Mouse (Mus musculus): ENCODE results near the gene Apol7a. TPM values are rescaled to one million over a fixed set of nuclear protein-coding genes. Genes with fewer than 3 reads are reported as not detected.

Gene Apol7a
- polyA plus RNA-seq, 1 experiment from 2014 or later, result 1.8 TPM

DNA sequence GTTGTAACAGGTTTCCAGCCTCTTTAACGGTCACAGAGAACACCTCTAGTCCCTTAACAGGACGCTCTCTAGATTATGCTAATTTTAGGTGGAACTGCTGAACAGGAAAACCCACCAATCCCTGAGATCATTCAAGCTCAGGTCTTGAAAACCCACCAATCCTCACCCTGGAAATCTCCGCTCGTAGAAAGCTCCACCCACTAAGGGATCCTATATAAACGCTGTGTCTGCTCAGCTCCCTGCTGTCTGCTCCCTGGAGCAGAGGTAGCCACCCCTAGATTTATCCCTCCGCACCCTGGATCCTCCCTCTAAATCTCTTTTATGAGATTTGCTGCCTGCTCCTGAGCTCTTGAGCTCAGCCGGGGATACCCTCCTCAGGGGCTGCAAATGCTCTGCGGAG lies 28.3 kb downstream of the Apol7a start:
- no peak overlapping the region for H3K4me3 ChIP-seq (replicated peaks)
- 69% methylated on average over 8 of the region's 8 CpGs for WGBS (ENCODE audit: insufficient replicate concordance)

DNA sequence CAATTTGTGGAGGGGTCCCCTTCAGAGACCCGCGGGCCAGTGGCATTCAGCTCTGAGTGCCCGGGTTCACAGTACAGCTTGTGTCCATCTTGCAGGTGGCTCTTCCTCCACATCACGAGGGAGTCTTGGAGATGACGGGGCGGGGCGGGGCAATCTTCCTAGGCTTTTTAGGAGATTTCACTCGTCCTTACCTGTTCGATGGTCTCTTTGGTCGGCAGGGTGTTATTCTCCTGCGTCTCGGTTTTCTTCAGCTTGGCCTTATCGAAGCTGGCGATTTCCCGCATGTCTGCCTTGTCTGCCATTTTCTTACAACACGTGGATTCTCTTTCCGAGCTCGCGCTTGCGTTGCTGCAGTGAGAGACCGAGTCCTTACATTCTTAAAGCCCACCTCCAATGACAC lies 28.9 kb downstream of the Apol7a start:
- WGBS (ENCODE audit: insufficient replicate concordance), result 85% methylated on average over 21 of the region's 21 CpGs
- Histone ChIP-seq H3K4me2 (no peak overlapping the region), H3K9ac (no peak overlapping the region), H3K36me3 (replicated peaks) (no peaks in the 10 kb centered on the region), H3K27me3 (peaks cover 13% of the 10 kb centered on the region), H3K27ac (replicated peaks) (no peak overlapping the region), H3K9me3 (replicated peaks) (no peaks in the 10 kb centered on the region), H3K4me3 (replicated peaks) (no peak overlapping the region), H3K4me1 (replicated peaks) (peaks cover 12% of the 10 kb centered on the region)
- ATAC-seq (ENCODE audit: insufficient read depth), result no peak

More for the DNA sequence above, 28.3 kb downstream of the Apol7a start:
- Histone ChIP-seq H3K9me3 (replicated peaks) (no peaks in the 10 kb centered on the region), H3K4me2 (no peak overlapping the region), H3K36me3 (replicated peaks) (no peaks in the 10 kb centered on the region), H3K27ac (replicated peaks) (no peak overlapping the region), H3K9ac (no peak overlapping the region), H3K4me1 (replicated peaks) (peaks cover 12% of the 10 kb centered on the region), H3K27me3 (peaks cover 12% of the 10 kb centered on the region)
- no peak for ATAC-seq (ENCODE audit: insufficient read depth)

DNA sequence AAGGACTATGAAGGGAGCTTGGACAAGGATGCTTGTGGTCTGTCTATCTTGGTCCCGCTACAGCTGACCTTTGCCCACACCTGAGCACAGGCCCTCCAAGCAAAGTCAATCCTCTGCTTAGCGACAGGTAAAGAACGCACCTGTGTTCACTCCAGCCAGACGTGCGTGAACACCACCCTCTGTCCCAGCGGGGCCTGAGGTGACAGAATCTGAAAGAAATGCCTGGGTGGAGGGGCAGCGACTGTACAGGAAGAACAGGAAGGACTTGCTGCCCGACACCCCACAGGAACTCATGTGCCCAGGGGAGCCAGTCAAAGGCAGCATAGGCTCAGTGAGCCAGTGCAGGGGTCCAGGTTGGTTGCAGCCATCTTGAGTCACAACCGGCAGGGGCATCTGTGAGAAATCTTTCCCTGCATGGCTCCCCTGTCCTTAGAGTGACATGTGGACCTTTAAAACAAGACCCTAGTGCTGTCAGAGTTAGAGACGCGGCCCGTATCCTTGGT lies 30.0 kb downstream of the Apol7a start:
- WGBS (ENCODE audit: insufficient replicate concordance), result 70% methylated on average over 12 of the region's 12 CpGs
- Histone ChIP-seq H3K4me2 (no peak overlapping the region), H3K9me3 (replicated peaks) (no peaks in the 10 kb centered on the region), H3K9ac (no peak overlapping the region), H3K4me1 (replicated peaks) (peaks cover 12% of the 10 kb centered on the region), H3K27ac (replicated peaks) (no peak overlapping the region), H3K36me3 (replicated peaks) (no peaks in the 10 kb centered on the region), H3K27me3 (peaks cover 13% of the 10 kb centered on the region), H3K4me3 (replicated peaks) (no peak overlapping the region)
- ATAC-seq (ENCODE audit: insufficient read depth), result no peak

DNA sequence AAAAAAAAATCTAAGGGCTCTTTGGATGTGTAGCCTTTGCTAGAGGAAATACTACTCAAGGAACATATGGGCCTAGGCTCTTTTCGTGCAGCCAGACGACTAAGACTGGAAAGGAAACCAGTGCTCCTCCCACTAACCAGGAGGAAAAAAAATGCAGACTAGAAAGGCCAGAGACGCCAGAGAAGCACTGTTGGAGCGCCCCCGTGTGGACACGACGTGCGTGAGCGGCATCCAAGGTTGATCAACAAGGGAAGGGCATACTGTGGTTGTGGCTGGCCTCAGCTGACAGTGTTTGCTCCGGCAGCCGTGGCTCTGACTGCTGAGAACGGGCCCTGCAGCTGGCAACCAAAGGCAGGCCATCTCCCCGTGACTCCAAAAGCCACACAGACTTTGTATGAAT lies 30.8 kb downstream of the Apol7a start:
- Histone ChIP-seq H3K27me3 (peaks cover 13% of the 10 kb centered on the region), H3K27ac (replicated peaks) (no peak overlapping the region), H3K9ac (no peak overlapping the region), H3K36me3 (replicated peaks) (no peaks in the 10 kb centered on the region), H3K4me2 (peak overlapping the region; percentile 32; the same call in 1 of the 2 replicates), H3K9me3 (replicated peaks) (no peaks in the 10 kb centered on the region), H3K4me3 (replicated peaks) (no peak overlapping the region), H3K4me1 (replicated peaks) (peaks cover 12% of the 10 kb centered on the region)
- peak; percentile 53; the same call in 1 of the 2 replicates for ATAC-seq (ENCODE audit: insufficient read depth)
- WGBS (ENCODE audit: insufficient replicate concordance), result 0% methylated on average over 13 of the region's 13 CpGs

DNA sequence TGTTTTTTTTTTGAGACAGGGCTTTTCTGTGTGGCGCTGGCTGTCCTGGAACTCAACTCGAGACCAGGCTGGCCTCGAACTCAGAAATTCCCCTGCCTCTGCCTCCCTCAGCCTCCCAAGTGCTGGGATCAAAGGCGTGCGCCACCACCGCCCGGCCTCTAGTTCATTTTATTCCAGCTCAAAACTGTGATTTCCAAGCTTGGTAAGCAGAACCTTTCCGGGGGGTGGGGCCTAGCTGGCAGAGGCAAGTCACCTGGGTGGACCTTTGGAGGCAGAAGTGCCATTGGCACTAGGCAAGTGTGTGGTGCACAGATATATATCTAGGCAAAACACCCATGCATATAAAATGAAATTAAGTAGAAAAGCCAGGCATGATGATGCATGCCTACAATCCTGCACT lies 31.4 kb downstream of the Apol7a start:
- H3K27ac ChIP-seq (replicated peaks), result no peak overlapping the region
- ATAC-seq (ENCODE audit: insufficient read depth), result no peak
- peaks cover 13% of the 10 kb centered on the region for H3K27me3 ChIP-seq
- peaks cover 12% of the 10 kb centered on the region for H3K4me1 ChIP-seq (replicated peaks)
- no peaks in the 10 kb centered on the region for H3K9me3 ChIP-seq (replicated peaks)
- no peak overlapping the region for H3K4me3 ChIP-seq (replicated peaks)
- WGBS (ENCODE audit: insufficient replicate concordance), result 34% methylated on average over 8 of the region's 8 CpGs
- H3K36me3 ChIP-seq (replicated peaks), result no peaks in the 10 kb centered on the region
- H3K4me2 ChIP-seq, result no peak overlapping the region
- H3K9ac ChIP-seq, result no peak overlapping the region

DNA sequence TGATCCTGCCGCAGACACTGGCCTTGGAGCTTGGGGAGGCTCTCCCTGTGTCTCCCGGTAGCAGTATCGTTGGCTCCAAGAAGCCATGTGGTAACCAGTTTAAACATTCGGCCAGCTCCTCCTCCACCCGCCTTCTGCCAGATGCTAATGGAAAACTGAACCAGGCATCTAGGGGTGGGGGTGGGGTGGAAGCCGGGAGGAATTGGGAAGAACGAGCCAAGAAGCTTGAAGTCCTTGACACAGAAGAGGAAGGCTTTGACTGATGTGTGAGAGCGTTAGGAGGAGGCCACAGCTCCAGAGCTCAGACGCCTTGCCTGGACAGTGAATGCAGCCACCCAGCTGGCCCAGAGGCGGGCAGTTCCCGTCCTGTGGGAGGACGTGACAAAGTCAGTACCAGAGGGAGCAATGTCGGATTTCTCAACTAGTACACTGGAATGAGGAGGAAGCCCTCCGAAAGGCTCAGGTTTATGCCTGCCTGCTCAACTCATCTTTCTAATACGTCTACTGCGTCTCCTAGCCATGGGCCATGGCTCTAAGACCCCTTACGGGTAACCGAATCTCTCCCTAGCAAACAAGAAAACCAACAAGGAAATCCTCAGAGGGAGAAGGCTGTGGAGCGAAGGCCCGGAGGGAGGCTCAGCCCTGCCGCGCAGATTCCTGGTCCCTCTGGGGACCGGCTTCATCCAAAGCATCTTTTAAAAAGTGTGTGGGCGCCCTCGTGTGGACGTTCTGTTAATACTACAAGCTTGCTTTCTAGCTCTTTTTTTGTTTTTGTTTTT lies 32.0 kb downstream of the Apol7a start:
- Histone ChIP-seq H3K36me3 (replicated peaks) (no peaks in the 10 kb centered on the region), H3K27ac (replicated peaks) (no peak overlapping the region), H3K4me1 (replicated peaks) (peaks cover 12% of the 10 kb centered on the region), H3K9ac (no peak overlapping the region), H3K27me3 (peaks cover 13% of the 10 kb centered on the region), H3K4me3 (replicated peaks) (0 out of 2 replicates have a peak overlapping the region, but pooled peaks have one; percentile 12), H3K9me3 (replicated peaks) (no peaks in the 10 kb centered on the region), H3K4me2 (peak overlapping the region; percentile 48)
- ATAC-seq (ENCODE audit: insufficient read depth), result no peak
- 5% methylated on average over 26 of the region's 26 CpGs for WGBS (ENCODE audit: insufficient replicate concordance)

DNA sequence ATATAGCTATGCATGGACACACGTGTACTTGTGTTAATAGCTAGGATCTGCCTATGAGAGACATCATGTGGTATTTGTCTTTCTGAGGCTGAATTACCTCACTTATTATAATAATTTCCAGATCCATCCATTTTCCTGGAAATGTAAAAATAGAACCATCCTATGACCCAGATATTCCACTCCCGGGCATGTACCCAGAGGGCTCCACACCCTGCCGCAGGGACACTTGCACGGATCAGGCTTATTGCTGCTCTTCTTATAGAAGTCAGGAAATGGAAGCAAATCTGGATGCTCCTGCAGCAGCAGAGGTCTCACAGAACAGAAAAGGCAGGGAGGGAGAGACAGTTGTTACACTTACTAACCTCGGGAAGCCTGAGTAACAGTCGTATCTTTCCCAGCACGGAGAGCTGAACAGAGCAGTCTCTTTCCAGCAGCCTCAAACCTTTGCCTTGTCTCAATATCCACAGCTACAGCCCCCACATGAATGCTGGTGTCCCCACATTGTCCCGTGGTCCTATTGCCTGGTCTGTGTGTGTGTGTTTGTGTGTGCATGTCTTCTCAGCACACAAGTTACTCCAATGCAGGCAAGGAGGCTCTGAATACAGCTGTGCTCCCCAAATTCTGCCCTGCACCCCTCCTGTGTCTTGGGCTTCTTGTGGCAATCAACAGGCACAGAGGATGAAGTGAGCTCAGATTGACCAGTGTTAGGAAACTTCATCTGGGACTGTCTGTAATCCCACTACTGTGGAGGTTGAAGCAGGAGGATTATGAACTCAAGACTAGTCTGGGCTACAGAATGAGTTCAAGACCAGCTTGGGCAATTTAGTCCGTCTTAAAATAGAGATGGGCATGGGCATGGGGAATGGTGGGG lies 33.0 kb downstream of the Apol7a start:
- H3K27ac ChIP-seq (replicated peaks), result no peak overlapping the region
- peaks cover 12% of the 10 kb centered on the region for H3K4me1 ChIP-seq (replicated peaks)
- H3K36me3 ChIP-seq (replicated peaks), result no peaks in the 10 kb centered on the region
- 47% methylated on average over 9 of the region's 9 CpGs for WGBS (ENCODE audit: insufficient replicate concordance)
- H3K9ac ChIP-seq, result no peak overlapping the region
- peaks cover 13% of the 10 kb centered on the region for H3K27me3 ChIP-seq
- H3K4me2 ChIP-seq, result no peak overlapping the region
- H3K9me3 ChIP-seq (replicated peaks), result no peaks in the 10 kb centered on the region
- no peak for ATAC-seq (ENCODE audit: insufficient read depth)
- H3K4me3 ChIP-seq (replicated peaks), result no peak overlapping the region

DNA sequence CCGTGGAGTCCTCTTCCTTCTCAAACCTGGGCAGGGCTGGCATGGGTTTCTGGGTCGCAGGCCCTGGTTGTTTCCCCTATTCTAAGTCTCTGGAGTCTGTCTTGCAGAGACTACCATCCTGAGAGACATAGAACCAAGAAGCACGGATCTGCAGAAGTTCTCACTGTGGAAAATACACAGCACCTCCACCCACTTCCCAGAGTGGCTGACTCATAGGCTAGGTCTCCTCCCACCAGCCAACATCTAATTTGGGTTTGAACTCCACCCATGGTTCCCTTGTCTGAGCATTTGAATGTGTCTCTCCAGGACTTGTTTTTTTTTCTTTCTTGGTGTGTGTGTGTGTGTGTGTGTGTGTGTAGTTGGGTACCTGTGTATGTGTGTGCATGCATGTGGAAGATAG lies 34.9 kb downstream of the Apol7a start:
- no peak for ATAC-seq (ENCODE audit: insufficient read depth)
- Histone ChIP-seq H3K27me3 (peaks cover 21% of the 10 kb centered on the region), H3K27ac (replicated peaks) (no peak overlapping the region), H3K4me1 (replicated peaks) (peaks cover 13% of the 10 kb centered on the region), H3K9me3 (replicated peaks) (no peaks in the 10 kb centered on the region), H3K9ac (no peak overlapping the region), H3K4me3 (replicated peaks) (no peak overlapping the region), H3K36me3 (replicated peaks) (no peaks in the 10 kb centered on the region), H3K4me2 (no peak overlapping the region)
- 38% methylated on average over 3 of the region's 3 CpGs for WGBS (ENCODE audit: insufficient replicate concordance)

DNA sequence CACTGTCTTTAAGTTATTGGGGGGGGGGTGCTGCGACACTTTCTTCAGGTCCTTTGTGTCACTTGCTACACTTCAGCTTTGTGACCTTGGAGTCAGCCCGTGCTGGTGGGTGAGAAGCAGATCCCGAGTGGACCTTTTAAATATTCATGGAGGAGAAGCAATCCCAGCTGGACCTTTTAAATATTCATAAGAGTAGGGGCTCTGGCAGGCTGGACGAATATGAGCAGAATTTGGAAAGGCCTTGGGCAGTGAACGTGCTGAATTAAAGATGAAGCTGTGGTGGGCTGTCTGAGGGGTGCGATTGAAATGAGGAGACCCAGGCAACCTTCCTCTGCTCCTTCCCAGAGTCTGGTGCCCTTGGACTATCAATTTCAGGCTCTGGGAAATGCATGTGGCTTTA lies 35.3 kb downstream of the Apol7a start:
- Histone ChIP-seq H3K27me3 (peaks cover 26% of the 10 kb centered on the region), H3K27ac (replicated peaks) (no peak overlapping the region), H3K4me1 (replicated peaks) (peaks cover 16% of the 10 kb centered on the region), H3K36me3 (replicated peaks) (no peaks in the 10 kb centered on the region), H3K4me2 (no peak overlapping the region), H3K9ac (no peak overlapping the region), H3K4me3 (replicated peaks) (no peak overlapping the region), H3K9me3 (replicated peaks) (no peaks in the 10 kb centered on the region)
- WGBS (ENCODE audit: insufficient replicate concordance), result 47% methylated on average over 6 of the region's 6 CpGs
- ATAC-seq (ENCODE audit: insufficient read depth), result no peak

DNA sequence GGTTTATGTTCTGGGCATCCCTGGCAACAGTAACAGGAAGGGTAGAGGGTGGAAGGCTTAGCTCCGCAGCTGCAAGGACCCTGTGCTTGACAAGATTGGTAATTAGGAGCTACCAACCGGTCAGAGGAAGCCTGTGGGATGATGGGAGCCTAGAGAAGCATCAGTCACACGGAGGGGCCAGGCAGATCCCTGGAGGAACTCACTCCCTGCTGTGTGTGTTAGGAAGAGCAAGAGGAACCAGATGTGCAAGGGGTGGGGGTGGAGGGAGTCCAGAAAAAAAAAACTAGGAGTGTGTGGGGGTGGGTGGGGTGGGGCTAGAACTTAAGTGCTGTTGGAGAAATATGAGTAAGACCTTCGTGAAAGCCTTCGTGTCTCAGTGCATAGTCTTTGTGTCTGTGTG lies 36.0 kb downstream of the Apol7a start:
- no peaks in the 10 kb centered on the region for H3K36me3 ChIP-seq (replicated peaks)
- peaks cover 29% of the 10 kb centered on the region for H3K27me3 ChIP-seq
- H3K4me1 ChIP-seq (replicated peaks), result peaks cover 13% of the 10 kb centered on the region
- H3K4me2 ChIP-seq, result no peak overlapping the region
- no peak overlapping the region for H3K4me3 ChIP-seq (replicated peaks)
- 25% methylated on average over 5 of the region's 5 CpGs for WGBS (ENCODE audit: insufficient replicate concordance)
- no peak overlapping the region for H3K27ac ChIP-seq (replicated peaks)
- no peak overlapping the region for H3K9ac ChIP-seq
- no peak for ATAC-seq (ENCODE audit: insufficient read depth)
- H3K9me3 ChIP-seq (replicated peaks), result no peaks in the 10 kb centered on the region

DNA sequence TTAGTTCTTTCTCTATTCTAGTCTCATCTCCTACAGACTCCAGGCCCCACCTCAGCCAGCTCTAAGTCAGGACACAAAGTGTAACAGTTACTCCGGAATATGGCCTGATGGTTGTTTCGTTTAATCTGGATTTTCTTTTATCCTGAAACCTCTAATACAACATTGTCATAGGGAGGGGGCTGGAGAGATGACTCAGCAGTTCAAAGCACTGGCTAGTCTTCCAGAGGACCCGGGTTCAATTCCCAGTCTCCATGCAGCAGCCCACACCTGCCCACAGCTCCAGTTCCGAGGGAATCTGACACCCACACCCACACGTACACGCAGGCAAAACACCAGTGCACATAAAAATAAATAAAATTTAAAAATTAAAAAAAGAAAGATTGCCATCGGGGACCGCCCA lies 39.0 kb downstream of the Apol7a start:
- Histone ChIP-seq H3K4me3 (replicated peaks) (no peak overlapping the region), H3K4me2 (no peak overlapping the region), H3K4me1 (replicated peaks) (peaks cover 8% of the 10 kb centered on the region), H3K9me3 (replicated peaks) (no peaks in the 10 kb centered on the region), H3K27ac (replicated peaks) (no peak overlapping the region), H3K9ac (no peak overlapping the region), H3K36me3 (replicated peaks) (no peaks in the 10 kb centered on the region), H3K27me3 (0 out of 2 replicates have a peak, but pooled peaks cover 16% of the 10 kb centered on the region)
- no peak for ATAC-seq (ENCODE audit: insufficient read depth)
- 72% methylated on average over 8 of the region's 8 CpGs for WGBS (ENCODE audit: insufficient replicate concordance)

Data from liver, embryonic 15.5 days (tissue).